Mouse (Mus musculus) T-cell, adult 2 months (primary cell): ENCODE data around the gene Gpr82.

ENCODE experiments used
- DNase-seq: peaks from one replicate; pipeline ENCODE4 v3.0.0; 2022; ENCODE audit warnings: low spot score

Gene Gpr82

GRCm38 (mm10) chrX:13691865-13692264 lies 30.7 kb downstream of the Gpr82 start:
- DNase-seq: no peak

- DNase-seq: no peak
These were observed 39.5 kb downstream of the Gpr82 start for GRCm38 (mm10) chrX:13700681-13701080.

GRCm38 (mm10) chrX:13705051-13705450 lies 43.9 kb downstream of the Gpr82 start:
- DNase-seq: no peak

GRCm38 (mm10) chrX:13710174-13710573 lies 49.0 kb downstream of the Gpr82 start:
- peak; percentile 5 for DNase-seq
